Mouse (Mus musculus): ENCODE results near the gene Abhd15.

Abhd15 gene

DNA sequence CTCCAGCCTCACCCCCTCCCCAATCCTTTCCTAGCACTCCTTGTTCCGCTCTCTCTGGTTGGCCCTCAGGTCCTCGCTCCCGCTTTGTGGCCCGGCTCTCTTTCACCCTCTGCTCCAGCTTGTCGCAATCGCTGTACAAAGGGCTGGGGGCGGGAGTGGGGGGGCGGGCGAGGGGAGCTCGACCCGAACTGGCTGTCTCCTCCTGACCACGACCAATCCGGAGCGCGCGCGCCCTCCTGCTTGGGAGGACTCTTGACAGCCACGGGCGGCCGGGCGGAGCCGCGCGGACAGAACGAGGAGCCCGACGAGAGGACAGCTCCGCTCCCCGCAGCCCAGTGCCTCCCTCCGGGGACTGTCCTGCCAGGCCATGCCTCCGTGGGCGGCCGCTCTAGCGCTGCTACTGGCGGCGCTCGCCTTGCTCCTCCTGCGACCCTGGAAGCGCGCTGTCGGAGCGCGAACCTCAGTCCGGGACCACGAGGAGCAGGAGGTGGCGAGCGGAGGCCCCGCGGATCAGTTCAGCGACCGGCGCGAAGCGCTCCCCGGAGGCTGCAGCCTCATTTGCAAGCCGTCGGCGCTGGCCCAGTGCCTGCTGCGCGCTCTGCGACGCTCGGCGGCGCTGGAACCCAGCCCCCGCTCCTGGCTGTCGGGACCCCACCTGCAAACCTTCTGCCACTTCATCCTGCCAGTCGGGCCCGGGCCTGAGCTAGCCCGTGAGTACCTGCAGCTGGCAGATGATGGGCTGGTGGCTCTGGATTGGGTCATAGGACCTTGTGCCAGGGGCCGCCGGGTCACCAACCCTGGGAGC lies at the start of gene Abhd15:
Gene Abhd15, plus strand, starts transcription at position 290 of the 805 bp plus-strand sequence.
- no peak for DNase-seq (ENCODE audit: low read depth, low spot score)

DNA sequence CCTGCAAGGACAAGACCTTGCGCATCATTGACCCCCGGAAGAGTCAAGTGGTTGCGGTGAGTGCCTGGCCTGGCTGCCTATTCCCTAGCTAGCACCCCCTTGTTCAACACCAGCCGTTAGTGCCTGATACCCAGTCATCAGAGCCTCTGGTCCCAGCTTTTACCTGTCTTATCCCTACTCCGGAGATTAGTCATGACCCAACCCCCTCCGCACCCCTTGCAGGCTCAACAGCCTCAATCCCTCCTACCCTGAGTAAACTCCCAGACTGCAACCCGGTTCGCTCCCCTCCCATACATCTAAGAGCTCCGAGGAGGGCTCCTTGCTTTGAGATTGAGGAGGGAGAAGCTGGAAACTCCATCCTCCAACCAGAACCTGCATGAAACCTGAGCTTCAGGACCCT lies 48.4 kb upstream of the Abhd15 start:
- no peak for DNase-seq (ENCODE audit: low read depth, low spot score)

DNA sequence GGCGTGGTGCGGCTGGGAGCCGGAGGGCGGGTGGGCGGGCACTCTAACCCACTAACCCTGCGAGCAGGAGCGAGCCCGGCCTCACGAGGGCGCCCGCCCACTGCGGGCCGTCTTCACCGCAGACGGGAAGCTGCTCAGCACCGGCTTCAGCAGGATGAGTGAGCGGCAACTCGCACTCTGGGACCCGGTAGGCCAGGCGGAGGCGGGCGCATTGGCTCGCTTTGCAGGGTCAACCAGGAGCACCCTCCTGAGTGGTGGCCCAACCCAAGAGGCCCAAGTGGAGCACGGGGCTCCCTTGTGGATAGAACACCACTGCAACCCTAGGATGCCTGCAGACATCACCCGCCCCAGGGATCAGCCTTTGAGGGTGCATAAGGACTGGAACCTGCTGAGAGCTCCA lies 47.8 kb upstream of the Abhd15 start:
- no peak for DNase-seq (ENCODE audit: low read depth, low spot score)

DNA sequence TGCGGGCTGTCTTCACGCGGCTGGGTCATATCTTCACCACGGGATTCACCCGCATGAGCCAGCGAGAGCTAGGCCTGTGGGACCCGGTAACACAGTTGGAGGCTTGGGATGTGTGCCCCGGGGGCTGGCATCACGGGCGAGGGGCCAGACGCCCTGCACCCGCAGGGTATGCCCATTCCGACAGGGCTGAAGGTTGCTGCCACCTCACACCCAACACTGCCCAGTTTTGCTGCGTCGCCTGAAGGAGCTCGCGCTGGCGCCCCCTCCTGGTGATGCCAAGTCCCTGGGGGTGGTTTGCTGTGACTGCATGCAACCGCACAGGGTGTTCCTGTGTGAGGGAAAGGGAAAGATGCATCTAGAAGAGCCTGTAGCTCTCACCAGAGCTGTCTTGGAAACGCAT lies 47.1 kb upstream of the Abhd15 start:
- DNase-seq (ENCODE audit: low read depth, low spot score): no peak

DNA sequence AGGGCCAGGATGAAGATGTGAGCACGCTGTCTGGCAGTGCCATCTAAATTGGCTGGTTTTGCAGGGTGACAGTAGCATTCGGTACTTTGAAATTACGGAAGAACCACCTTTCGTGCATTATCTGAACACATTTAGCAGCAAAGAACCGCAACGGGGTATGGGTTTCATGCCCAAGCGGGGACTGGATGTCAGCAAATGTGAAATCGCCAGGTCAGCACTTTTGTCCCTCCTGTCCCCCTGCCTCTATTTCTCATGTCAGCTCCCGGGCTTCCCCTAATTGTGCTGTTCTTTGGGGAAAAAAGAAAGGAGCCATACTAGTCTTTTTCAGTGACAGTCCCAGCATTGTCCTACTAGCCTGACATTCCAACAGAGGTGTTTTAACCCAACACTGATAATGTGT lies 46.5 kb upstream of the Abhd15 start:
- no peak for DNase-seq (ENCODE audit: low read depth, low spot score)

DNA sequence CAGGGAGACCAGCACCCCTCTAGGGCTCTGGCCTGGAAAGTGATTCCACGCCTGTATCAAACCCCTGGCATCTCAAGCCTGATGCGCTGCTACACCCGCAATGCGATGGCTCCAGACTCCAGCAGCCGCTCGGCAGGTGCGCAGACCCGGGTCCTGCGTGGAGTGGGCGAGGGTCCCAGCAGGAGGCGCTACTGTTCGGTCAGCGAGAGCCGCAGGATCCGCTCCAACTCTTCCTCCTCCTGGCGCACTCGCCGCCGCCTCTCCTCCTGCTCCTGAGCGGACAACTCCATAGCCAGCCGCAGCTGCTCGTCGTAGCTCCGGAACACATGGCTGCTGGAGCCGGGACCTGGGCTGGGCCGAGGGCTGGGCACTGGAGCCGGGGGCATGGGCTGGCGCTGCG lies 43.5 kb upstream of the Abhd15 start:
- DNase-seq (ENCODE audit: low read depth, low spot score): no peak

DNA sequence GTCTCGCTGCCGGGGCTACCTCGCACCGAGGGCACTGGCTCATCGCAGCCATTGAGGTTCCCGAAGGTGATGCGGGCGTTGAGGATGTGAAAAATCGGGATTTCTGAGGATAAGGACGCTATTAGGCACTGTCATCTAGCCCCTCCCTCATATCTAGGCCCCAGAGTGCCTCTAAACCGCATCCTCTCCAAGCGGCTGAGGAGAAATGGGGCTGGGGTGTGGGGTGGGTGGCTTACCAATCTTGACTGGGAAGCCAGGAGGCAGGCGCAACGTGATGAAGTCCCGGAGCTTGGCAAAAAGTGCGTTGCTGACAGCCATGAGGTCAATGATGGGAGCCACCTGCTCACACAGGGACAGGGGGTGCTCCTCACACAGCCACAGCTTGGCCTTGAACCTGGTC lies 42.1 kb upstream of the Abhd15 start:
- DNase-seq (ENCODE audit: low read depth, low spot score): no peak

DNA sequence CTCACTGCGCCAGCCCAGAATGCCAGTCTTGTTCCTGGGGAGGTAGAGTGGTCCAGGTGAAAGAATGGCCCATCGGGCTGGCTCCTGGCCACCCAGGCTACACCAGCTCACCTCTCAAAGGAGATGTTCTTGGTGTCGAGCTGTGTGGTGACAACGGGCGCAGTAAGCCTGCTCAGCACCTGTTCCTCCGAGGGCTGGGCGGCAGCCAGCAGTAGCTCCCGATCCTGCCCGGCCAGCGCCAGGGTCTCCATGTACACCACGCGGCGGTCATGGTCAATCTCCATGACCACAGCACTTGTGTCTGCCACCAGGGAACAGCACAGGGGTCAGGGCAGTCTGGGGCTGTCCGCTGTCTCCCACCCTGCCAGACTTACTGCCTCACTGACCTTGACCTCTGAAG lies 38.7 kb upstream of the Abhd15 start:
- DNase-seq (ENCODE audit: low read depth, low spot score): no peak

DNA sequence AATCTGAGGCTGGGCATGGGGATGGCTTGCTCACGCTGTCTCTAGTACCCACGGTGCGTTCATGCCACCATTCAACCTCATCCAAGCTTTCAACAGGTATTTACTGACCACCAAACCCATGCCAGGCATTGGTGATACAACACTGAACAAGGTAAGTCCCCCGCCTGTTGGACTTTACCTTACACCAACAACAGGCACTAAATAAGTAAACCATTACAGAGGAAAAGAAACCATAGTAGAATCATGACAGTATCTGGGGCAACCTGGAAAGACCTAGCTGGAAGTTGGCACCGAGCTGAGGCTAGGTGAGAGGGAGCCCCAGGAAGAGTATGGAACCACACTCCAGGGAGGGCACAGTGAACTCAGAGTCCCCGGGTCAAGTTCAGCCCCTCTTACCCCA lies 38.0 kb upstream of the Abhd15 start:
- no peak for DNase-seq (ENCODE audit: low read depth, low spot score)

DNA sequence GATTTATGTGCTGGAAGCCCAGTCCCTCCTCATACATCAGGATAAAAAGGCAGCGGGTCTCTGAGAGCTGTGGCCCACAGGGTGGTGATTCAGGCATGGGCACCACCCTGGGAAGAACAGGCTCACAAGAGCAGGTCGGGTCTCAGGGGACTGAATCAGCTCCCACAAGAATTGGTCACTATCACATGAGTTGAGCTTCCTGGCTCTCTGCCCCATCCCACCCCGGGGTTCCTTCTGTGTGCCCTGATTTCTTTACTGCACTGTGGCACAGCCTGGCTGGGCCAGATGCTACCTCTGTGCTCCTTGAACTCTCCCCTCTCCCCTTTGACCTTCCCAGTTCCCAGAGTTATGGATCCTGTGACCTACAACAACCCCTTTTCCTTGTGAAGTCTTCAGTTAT lies 31.9 kb upstream of the Abhd15 start:
- DNase-seq (ENCODE audit: low read depth, low spot score): no peak

DNA sequence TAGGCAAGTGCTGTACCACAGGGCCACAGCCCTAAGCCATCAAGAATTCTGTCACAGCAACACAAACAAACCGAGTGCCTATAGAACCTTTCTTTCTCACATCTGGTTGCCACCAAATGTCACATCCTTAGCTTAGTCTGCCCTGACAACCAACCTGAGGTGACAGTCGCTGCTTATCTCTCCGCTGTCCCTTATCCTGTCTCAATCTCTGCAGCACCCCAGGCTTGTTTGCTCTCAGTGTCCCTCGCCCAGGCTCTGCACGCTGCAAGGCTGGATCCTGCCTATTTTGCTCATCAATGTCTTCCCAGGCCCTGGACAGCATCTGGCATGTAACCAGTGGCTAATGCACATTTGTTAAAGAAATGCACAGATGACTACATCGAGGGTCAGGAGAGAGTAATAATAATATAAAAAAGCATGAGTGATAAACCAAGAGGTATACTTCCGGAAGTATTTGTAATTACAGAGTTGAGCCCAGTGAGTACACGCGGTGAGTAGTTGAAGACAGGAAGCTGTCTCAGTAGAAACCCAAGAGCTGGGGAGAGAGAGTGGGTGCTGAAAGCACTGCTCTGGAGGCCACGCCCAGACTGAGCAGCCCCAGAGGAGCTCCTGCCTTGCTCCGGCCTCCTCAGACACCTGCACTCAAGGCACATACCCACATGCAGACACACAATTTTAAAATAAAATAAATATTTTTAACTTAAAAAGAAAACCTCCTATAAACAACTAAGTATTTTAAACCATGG lies 31.2 kb upstream of the Abhd15 start:
- DNase-seq (ENCODE audit: low read depth, low spot score): no peak

DNA sequence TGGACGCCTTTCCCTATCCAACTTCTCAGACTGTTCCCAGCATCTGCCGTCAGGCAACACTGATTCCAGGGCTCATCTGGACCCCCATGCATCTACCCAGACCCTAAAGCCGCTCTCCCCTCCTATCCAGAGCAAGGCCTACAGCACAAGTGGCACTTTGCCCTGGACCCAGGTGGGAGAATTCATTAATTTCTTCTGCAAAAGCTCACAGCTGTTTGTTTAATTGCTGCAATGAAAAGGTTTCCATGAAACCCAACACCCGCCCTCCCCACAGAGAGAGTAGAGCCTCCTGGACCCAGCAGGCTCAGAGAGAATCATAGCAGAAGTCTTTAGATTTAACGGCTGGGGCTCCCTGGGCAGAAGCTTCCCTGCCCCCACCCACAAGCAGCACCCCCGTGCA lies 29.7 kb upstream of the Abhd15 start:
- DNase-seq (ENCODE audit: low read depth, low spot score): no peak

DNA sequence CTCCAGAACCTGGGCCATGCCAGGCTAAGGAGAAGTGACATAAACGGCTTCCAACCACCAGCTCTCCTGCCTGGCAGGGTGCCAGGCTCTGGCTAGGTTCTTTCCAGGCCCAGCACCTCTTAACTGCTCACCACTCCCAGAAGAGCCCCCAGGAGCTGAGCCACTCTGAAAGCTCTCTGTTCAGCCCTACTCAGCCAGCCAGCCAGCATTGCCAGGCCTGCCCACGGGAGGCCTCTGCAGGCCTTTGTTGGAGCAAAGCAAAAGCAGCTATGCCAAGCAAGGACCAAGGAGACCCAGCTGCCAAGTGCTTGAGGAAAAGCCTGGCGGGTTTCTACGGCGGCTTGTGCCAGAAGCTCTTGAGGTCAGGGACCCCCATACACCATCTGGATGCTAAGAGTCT lies 28.1 kb upstream of the Abhd15 start:
- no peak for DNase-seq (ENCODE audit: low read depth, low spot score)

DNA sequence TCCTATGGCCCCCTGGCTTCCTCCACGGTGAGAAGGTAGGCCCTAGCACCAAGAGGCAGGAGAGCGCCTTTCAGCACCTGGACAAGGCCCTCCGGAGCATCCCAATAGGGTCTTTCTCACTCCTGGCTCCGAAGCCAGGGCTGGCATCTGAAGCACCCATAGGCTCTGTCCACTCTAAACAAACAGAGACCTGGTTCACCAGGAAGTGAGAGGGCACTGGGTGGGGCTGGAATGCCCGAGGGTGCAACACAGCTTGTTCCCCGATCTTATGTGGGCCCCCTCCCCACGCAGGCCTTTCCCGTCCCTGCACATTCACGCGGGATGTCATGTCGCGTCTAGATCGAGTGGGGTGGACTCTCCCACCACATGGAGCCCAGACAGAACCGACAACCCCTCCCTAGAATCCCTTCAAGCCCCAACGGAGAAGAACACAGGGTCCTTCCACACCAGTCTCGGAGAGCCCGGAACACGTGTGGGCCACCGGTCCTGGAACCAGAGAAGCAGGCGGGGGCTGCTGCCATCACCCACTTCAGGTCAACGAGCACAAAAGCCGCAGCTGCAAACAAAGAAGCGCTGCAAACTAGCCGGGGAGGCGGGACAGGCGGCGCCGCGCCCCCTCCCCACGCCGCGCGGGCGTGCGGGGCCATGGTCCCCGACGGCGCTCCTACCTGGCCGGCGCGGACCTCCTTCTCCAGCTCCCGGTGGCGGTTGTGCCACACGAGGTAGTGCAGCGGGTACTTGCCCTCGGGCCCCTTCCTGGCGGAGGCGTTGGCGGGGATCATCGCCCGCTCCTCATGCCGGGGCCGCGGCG lies 25.9 kb upstream of the Abhd15 start:
- DNase-seq (ENCODE audit: low read depth, low spot score): no peak

DNA sequence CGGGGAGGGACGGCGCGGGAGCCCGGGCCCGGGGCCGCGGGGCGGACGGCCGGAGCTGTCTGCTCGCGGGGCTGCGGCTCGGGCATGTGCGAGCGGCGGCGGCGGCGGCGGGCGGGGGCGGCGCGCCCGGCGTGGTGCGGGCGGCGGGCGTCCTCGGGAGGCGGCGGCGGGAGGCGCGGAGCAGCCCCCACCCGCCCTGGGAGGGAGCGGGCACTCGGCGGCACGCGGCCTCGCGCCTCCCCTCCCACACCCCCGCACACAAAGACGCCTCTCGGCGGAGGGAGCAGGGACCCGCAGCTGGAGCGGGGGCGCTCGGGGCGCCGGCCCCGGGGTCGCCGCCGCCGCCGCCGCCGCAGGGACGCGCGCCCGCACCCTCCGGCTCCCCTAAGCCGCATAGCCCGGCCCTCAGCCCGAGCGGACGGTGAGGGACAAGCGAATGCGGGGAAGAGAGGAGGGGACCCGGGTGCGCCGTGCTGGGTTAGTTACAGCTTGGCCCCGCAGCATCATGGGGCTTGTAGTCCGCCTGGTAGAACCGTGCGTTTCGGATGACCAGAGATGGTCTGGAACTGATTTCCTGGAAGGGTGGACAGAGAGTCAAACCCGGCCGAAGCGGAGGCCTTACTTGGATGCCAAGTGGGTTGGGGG lies 25.2 kb upstream of the Abhd15 start, which contains the start of gene Ankrd13b:
Gene Ankrd13b, minus strand, starts transcription at position 88 of the 645 bp plus-strand sequence.
- no peak for DNase-seq (ENCODE audit: low read depth, low spot score)

DNA sequence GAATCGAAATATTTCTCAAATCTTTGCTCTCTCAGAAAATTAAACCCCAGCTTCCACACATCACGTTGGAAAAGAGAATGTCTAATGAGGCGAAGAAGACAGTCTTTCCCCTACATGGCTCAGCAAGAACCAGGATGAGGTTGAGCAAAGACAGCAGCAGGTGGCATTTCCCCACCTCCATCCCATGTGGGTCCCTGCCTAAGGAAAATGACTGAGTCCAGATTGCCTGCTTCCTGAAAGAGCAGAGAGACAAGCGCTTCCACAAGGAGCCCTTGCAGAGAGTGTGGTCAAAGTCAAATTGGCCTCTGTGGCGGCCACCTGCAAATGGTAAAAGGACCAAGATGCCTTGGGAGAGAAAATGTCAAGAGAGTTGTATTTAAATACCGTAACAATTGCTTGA lies 24.5 kb upstream of the Abhd15 start:
- DNase-seq (ENCODE audit: low read depth, low spot score): no peak

DNA sequence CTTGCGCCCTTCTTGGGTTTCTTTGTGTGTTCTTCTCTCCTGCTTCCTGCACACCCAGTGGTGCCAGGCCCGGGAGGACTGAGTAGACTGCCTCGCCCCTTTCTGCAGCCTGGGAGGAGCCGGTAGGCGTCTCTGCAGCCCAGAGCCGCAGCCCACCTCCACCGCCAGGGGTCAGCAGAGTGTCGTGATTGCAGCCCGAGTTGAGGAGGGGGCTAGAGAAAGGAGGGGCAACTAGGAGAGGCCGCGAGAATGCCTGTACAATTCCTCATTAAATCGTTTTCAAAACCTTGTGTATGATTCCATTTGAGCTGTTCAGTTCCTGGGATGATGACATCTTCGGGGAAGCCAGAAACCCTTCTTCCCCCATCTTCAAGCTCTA lies 23.8 kb upstream of the Abhd15 start:
- DNase-seq (ENCODE audit: low read depth, low spot score): peak; percentile 85

DNA sequence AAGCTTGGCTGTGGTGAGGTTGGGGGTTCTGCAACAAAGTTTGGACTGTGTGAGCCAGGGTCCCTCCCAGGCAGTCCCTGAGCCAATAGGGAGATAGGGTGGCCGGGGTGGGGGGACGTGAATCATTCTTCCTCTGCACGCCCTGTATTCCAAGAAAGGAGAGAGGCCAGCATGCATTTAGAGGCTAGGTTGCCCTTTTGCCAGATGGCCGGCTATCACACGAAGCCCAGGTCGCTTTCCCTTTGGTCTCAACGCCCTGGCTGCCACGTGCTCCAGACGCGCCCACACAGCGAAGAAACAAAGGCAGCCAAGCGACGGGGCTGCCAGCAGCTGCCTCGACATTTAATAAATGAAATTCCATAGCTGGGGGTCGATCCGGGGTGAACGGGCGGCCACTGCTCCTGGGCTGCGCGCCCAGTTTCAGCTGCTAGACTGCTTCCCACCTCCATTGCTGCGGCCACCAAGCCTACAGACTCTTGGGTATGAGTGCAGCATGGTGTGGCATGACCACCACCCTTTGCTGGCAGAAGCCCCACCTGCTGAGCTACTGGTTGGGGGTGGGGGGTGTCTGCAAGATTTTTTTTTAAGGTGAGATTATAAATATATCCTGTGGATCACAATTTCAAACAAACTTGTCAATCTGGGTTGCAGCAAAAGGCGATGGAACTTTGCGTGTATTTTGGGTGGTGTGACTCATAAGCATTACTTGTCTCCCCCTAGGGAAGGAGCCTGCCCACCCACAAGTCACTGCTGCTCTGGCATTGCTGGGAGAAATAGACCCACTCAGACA lies 23.2 kb upstream of the Abhd15 start:
- DNase-seq (ENCODE audit: low read depth, low spot score): no peak

DNA sequence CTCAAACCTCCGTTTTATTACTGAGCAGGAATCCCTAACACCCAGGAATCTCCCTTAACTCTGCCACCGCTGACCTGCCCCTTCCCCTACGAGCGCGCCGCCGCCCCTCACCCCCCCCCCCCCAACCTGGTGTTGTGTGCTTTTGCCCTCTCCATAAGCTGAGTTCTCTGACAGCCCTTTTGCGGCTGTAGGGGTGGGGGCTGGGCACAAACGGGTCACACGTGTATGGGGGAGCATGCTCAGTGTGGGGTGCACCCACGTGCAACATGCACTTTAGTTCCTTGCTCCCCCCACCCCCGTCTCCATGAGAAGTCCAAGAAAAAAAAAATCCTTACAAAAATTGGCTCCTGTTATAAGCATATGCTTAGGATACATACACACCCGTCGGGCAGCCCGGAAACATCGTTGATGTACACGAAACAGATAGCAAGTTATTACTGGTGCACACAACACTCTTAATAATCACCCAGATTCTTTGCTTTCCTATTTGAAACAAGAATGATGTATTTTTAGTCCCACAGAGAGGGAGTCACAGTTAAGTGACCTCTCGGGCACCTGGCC lies 22.5 kb upstream of the Abhd15 start:
- no peak for DNase-seq (ENCODE audit: low read depth, low spot score)

DNA sequence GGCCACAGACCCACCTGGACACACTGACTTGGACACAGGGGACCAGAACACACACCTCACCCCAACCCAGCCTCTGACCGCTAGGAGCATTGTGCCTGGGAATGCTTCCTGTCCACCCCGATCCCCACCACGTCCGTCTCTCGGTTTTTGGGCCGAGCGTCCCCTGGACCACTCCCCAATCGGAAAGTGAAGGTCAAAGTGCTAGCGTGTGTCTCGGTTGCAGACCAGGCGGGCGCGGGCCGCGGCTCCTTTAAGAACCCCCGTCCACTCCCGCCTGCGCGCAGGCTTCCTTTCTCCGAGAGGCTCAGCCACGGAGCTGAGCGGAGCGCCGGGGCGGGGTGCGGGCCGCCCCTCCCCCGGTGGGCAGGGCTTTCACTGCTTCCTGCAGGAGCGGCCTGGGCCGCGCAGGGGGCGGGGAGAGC lies 22.0 kb upstream of the Abhd15 start:
- peak; percentile 85 for DNase-seq (ENCODE audit: low read depth, low spot score)

Measured in brain, embryonic 18.5 days (tissue).